Mouse (Mus musculus): ENCODE measurements around the gene Trim63. TPM values are rescaled to one million over a fixed set of nuclear protein-coding genes. Genes with fewer than 3 reads are reported as not detected.
A peak's percentile ranks its signal among the peaks of the same experiment; 100 is the strongest.

Gene Trim63
- polyA plus RNA-seq, 1 experiment from 2014 or later: 1.4 TPM

- H3K9me3 ChIP-seq (ENCODE audit: control insufficient read depth): no peaks in the 10 kb centered on the region
- no peak overlapping the region for H3K27ac ChIP-seq (ENCODE audit: low read depth, low read length)
- H3K36me3 ChIP-seq (ENCODE audit: control insufficient read depth, insufficient read depth): no peaks in the 10 kb centered on the region
- ATAC-seq: no peak
- 83% methylated on average over 4 of the region's 4 CpGs for WGBS
- H3K9ac ChIP-seq (ENCODE audit: low read depth, low read length): no peak overlapping the region
- no peak overlapping the region for H3K4me2 ChIP-seq (replicated peaks; ENCODE audit: low read depth)
- no peaks in the 10 kb centered on the region for H3K4me1 ChIP-seq (replicated peaks; ENCODE audit: control insufficient read depth, insufficient read depth, low read length)
- no peak for TF ChIP-seq CTCF (IDR thresholded peaks at IDR 0.05; ENCODE audit: low read depth)
- H3K4me3 ChIP-seq (ENCODE audit: low read depth, low read length): no peak overlapping the region
- H3K27me3 ChIP-seq (replicated peaks; ENCODE audit: control insufficient read depth, insufficient read depth, low read length): no peaks in the 10 kb centered on the region
These were observed 752 bp upstream of the Trim63 start for GRCm38 (mm10) chr4:134314081-134314655.

DNA sequence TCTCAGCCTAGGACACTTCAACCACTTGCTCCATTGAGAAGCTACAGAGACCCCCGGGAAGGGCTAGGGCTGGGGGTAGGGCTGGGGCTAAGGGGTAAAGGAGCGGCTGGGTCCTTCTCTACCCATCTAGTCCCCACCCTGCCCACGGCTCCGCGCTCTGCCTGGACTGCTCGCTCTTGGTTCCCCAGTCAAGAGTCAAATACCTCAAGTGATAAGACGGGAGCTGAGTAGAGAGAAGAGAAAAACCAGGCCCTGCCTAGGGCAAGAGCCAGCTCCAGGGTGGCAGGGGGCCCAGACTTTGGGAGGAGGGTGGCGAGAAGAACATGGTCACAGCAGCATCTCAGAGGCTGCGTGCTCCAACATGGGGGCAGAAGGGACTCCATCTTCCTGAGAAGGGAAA is 550 bp downstream of the Trim63 start:
- no peak overlapping the region for H3K4me2 ChIP-seq (replicated peaks; ENCODE audit: low read depth)
- TF ChIP-seq CTCF (IDR thresholded peaks at IDR 0.05; ENCODE audit: low read depth): no peak
- no peak overlapping the region for H3K27ac ChIP-seq (ENCODE audit: low read depth, low read length)
- no peak overlapping the region for H3K9ac ChIP-seq (ENCODE audit: low read depth, low read length)
- ATAC-seq: no peak
- no peaks in the 10 kb centered on the region for H3K9me3 ChIP-seq (ENCODE audit: control insufficient read depth)
- H3K4me3 ChIP-seq (ENCODE audit: low read depth, low read length): no peak overlapping the region
- H3K36me3 ChIP-seq (ENCODE audit: control insufficient read depth, insufficient read depth): no peaks in the 10 kb centered on the region
- 71% methylated on average over 9 of the region's 9 CpGs for WGBS
- H3K4me1 ChIP-seq (replicated peaks; ENCODE audit: control insufficient read depth, insufficient read depth, low read length): no peaks in the 10 kb centered on the region
- no peaks in the 10 kb centered on the region for H3K27me3 ChIP-seq (replicated peaks; ENCODE audit: control insufficient read depth, insufficient read depth, low read length)

DNA sequence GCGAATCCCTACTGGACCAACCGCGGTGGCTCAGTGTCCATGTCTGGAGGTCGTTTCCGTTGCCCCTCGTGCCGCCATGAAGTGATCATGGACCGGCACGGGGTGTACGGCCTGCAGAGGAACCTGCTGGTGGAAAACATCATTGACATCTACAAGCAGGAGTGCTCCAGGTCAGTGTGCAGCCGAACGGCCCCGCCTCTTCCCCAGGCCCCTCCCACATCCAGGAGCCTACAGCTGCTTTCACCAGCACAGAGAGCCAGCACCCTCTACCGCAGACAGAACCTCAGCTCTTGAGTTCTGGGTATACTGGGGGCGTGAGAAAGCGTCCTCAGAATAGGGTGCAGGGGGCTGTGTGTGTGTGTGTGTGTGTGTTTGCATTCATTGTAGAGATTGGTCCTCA is 1.5 kb downstream of the Trim63 start:
- H3K4me2 ChIP-seq (replicated peaks; ENCODE audit: low read depth): no peak overlapping the region
- ATAC-seq: peak; percentile 53; the same call in 1 of the 2 replicates
- no peaks in the 10 kb centered on the region for H3K36me3 ChIP-seq (ENCODE audit: control insufficient read depth, insufficient read depth)
- no peak overlapping the region for H3K4me3 ChIP-seq (ENCODE audit: low read depth, low read length)
- no peaks in the 10 kb centered on the region for H3K9me3 ChIP-seq (ENCODE audit: control insufficient read depth)
- H3K9ac ChIP-seq (ENCODE audit: low read depth, low read length): no peak overlapping the region
- 42% methylated on average over 16 of the region's 16 CpGs for WGBS
- H3K27ac ChIP-seq (ENCODE audit: low read depth, low read length): no peak overlapping the region
- TF ChIP-seq CTCF (IDR thresholded peaks at IDR 0.05; ENCODE audit: low read depth): no peak
- H3K27me3 ChIP-seq (replicated peaks; ENCODE audit: control insufficient read depth, insufficient read depth, low read length): no peaks in the 10 kb centered on the region
- no peaks in the 10 kb centered on the region for H3K4me1 ChIP-seq (replicated peaks; ENCODE audit: control insufficient read depth, insufficient read depth, low read length)

DNA sequence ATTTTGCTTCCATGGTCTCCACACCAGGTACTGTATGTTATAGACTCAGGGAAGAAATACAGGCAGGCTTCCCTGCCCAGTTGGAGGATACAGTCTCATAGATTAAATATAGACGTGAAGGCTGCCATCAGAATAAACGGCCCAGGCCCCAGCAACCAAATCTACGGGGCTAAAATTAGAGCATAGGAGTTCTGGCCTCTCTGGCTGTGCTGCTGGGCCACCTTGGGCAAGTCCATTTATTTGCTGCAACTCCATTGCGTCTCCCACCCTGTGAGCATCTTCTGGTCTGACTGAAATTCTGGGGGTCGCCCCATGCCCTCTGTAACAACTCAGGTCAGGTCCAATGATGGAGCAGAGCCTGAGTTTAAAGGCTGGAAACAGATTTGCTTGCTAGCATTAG is 4.2 kb downstream of the Trim63 start:
- no peak overlapping the region for H3K9ac ChIP-seq (ENCODE audit: low read depth, low read length)
- TF ChIP-seq CTCF (IDR thresholded peaks at IDR 0.05; ENCODE audit: low read depth): no peak
- 84% methylated on average over 5 of the region's 5 CpGs for WGBS

GRCm38 (mm10) chr4:134319674-134320073 is 4.8 kb downstream of the Trim63 start:
- Histone ChIP-seq H3K27me3 (replicated peaks; ENCODE audit: control insufficient read depth, insufficient read depth, low read length) (no peaks in the 10 kb centered on the region), H3K36me3 (ENCODE audit: control insufficient read depth, insufficient read depth) (no peaks in the 10 kb centered on the region), H3K4me2 (replicated peaks; ENCODE audit: low read depth) (no peak overlapping the region), H3K4me3 (ENCODE audit: low read depth, low read length) (no peak overlapping the region), H3K9ac (ENCODE audit: low read depth, low read length) (no peak overlapping the region), H3K4me1 (replicated peaks; ENCODE audit: control insufficient read depth, insufficient read depth, low read length) (no peaks in the 10 kb centered on the region), H3K27ac (ENCODE audit: low read depth, low read length) (no peak overlapping the region), H3K9me3 (ENCODE audit: control insufficient read depth) (no peaks in the 10 kb centered on the region)
- 71% methylated on average over 5 of the region's 5 CpGs for WGBS
- peak; percentile 39; the same call in 1 of the 2 replicates for ATAC-seq
- TF ChIP-seq CTCF (IDR thresholded peaks at IDR 0.05; ENCODE audit: low read depth): no peak

More for the DNA sequence above, 4.2 kb downstream of the Trim63 start:
- Histone ChIP-seq H3K27ac (ENCODE audit: low read depth, low read length) (no peak overlapping the region), H3K4me3 (ENCODE audit: low read depth, low read length) (no peak overlapping the region), H3K27me3 (replicated peaks; ENCODE audit: control insufficient read depth, insufficient read depth, low read length) (no peaks in the 10 kb centered on the region), H3K36me3 (ENCODE audit: control insufficient read depth, insufficient read depth) (no peaks in the 10 kb centered on the region), H3K9me3 (ENCODE audit: control insufficient read depth) (no peaks in the 10 kb centered on the region), H3K4me2 (replicated peaks; ENCODE audit: low read depth) (no peak overlapping the region), H3K4me1 (replicated peaks; ENCODE audit: control insufficient read depth, insufficient read depth, low read length) (no peaks in the 10 kb centered on the region)
- ATAC-seq: no peak

GRCm38 (mm10) chr4:134321524-134321923 is 6.6 kb downstream of the Trim63 start:
- no peaks in the 10 kb centered on the region for H3K9me3 ChIP-seq (ENCODE audit: control insufficient read depth)
- H3K36me3 ChIP-seq (ENCODE audit: control insufficient read depth, insufficient read depth): no peaks in the 10 kb centered on the region
- H3K27me3 ChIP-seq (replicated peaks; ENCODE audit: control insufficient read depth, insufficient read depth, low read length): no peaks in the 10 kb centered on the region
- H3K4me1 ChIP-seq (replicated peaks; ENCODE audit: control insufficient read depth, insufficient read depth, low read length): no peaks in the 10 kb centered on the region
- no peak overlapping the region for H3K4me2 ChIP-seq (replicated peaks; ENCODE audit: low read depth)
- no peak overlapping the region for H3K9ac ChIP-seq (ENCODE audit: low read depth, low read length)
- no peak overlapping the region for H3K4me3 ChIP-seq (ENCODE audit: low read depth, low read length)
- no peak overlapping the region for H3K27ac ChIP-seq (ENCODE audit: low read depth, low read length)
- ATAC-seq: no peak
- WGBS: 61% methylated on average over 3 of the region's 3 CpGs
- TF ChIP-seq CTCF (IDR thresholded peaks at IDR 0.05; ENCODE audit: low read depth): peak; percentile 56

DNA sequence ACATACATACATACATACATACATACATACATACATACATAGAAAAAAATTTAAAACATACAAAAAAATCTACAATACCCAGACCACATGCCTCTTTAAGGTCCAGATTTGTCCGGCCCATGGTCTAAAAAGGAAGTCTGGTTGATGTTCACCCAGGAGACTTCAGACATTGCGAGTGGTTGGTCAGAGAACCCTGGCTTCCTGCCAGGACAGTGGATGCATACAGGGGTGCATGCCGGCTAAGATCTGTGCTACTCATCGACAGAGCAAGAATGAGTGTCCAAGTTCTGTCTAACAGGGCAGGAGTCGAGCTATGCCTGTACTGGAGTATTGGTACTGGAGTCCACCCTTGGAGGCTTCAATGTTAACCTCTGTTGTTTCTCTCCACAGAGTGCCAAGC is 9.7 kb downstream of the Trim63 start:
- no peaks in the 10 kb centered on the region for H3K4me1 ChIP-seq (replicated peaks; ENCODE audit: control insufficient read depth, insufficient read depth, low read length)
- 25% methylated on average over 5 of the region's 5 CpGs for WGBS
- H3K27me3 ChIP-seq (replicated peaks; ENCODE audit: control insufficient read depth, insufficient read depth, low read length): no peaks in the 10 kb centered on the region
- no peak for TF ChIP-seq CTCF (IDR thresholded peaks at IDR 0.05; ENCODE audit: low read depth)
- H3K9ac ChIP-seq (ENCODE audit: low read depth, low read length): no peak overlapping the region
- H3K27ac ChIP-seq (ENCODE audit: low read depth, low read length): no peak overlapping the region
- no peak overlapping the region for H3K4me3 ChIP-seq (ENCODE audit: low read depth, low read length)
- no peak for ATAC-seq
- H3K36me3 ChIP-seq (ENCODE audit: control insufficient read depth, insufficient read depth): no peaks in the 10 kb centered on the region
- H3K4me2 ChIP-seq (replicated peaks; ENCODE audit: low read depth): no peak overlapping the region
- no peaks in the 10 kb centered on the region for H3K9me3 ChIP-seq (ENCODE audit: control insufficient read depth)
